In the genomic region with DNA sequence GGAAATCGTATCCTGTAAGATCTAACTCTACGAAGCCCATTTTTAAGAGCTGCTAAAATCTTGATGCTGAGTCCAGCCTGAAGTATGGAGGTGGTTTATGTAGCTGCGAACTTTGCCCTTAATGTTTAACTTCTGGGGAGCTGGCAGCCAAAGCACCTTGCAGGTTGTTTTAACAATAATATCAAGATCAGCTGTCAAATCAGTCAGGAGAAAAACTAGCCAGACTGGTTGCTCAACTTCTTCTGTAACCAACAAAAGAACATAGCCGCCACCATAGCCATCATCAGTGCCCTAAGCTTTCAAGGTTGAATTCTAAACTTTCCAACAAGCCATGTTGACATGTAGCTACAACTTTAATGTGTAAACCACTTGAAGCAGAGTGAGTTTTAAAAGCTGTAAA, we compare ENCODE assay signal across 14 mouse cellular contexts.
DNase-seq lines count a peak whose midpoint lies in the region; ATAC-seq and TF ChIP-seq lines count a peak whose summit lies in the region.
"Had no signal": no experiment of that assay in that cellular context is flagged by ENCODE, and none has a peak within 500 bp of the region (broad histone marks: within the 10 kb centered on the region; RNA-seq: fewer than 3 reads in every experiment).

No protein-coding gene starts in this region.

- H3K4me1 ChIP-seq in limb, embryonic 14.5 days (ENCODE audit: control insufficient read depth, insufficient read depth, low read length): 0 out of 2 replicates have a peak, but pooled peaks cover 8% of the 10 kb centered on the region
- H3K4me1 ChIP-seq in limb, embryonic 10.5 days: peaks cover 11% of the 10 kb centered on the region; the same call in 1 of the 2 replicates
- no peaks in the 10 kb centered on the region for H3K4me1 ChIP-seq in intestine, embryonic 16.5 days (ENCODE audit: control insufficient read depth, insufficient read depth, low read length)
- no peaks in the 10 kb centered on the region; the same call in 1 of the 2 replicates for H3K4me1 ChIP-seq in stomach, embryonic 16.5 days (ENCODE audit: control insufficient read depth, insufficient read depth, low read length)
- H3K4me1 ChIP-seq: liver, embryonic 15.5 days had no signal

- no peak overlapping the region for H3K4me3 ChIP-seq in limb, embryonic 14.5 days (replicated peaks; ENCODE audit: low read length)
- no peak overlapping the region for H3K4me3 ChIP-seq in limb, embryonic 10.5 days
- H3K4me3 ChIP-seq in intestine, embryonic 16.5 days (ENCODE audit: low read length): no peak overlapping the region
- H3K4me3 ChIP-seq in stomach, embryonic 16.5 days (replicated peaks; ENCODE audit: low read length): no peak overlapping the region
- H3K4me3 ChIP-seq: heart, adult 2 months; layer of hippocampus, adult 2 months; liver, embryonic 15.5 days had no signal

- no peaks in the 10 kb centered on the region for H3K27me3 ChIP-seq in limb, embryonic 14.5 days (ENCODE audit: control insufficient read depth, insufficient read depth, low read length)
- H3K27me3 ChIP-seq in limb, embryonic 10.5 days (ENCODE audit: low read depth, poor library complexity, severe bottlenecking): no peaks in the 10 kb centered on the region
- H3K27me3 ChIP-seq in intestine, embryonic 16.5 days (replicated peaks; ENCODE audit: control insufficient read depth, insufficient read depth, low read length): no peaks in the 10 kb centered on the region
- no peaks in the 10 kb centered on the region for H3K27me3 ChIP-seq in stomach, embryonic 16.5 days (ENCODE audit: control insufficient read depth, insufficient read depth, low read length)
- H3K27me3 ChIP-seq: liver, embryonic 15.5 days had no signal

- no peak overlapping the region for H3K4me2 ChIP-seq in limb, embryonic 14.5 days (replicated peaks; ENCODE audit: low read depth, low read length, severe bottlenecking)
- H3K4me2 ChIP-seq in intestine, embryonic 16.5 days (ENCODE audit: low read depth, low read length): no peak overlapping the region
- no peak overlapping the region for H3K4me2 ChIP-seq in stomach, embryonic 16.5 days (ENCODE audit: low read depth, low read length)
- H3K4me2 ChIP-seq: liver, embryonic 15.5 days; midbrain, embryonic 11.5 days had no signal

- no peaks in the 10 kb centered on the region for H3K9me3 ChIP-seq in limb, embryonic 14.5 days (ENCODE audit: control insufficient read depth, low read length)
- no peaks in the 10 kb centered on the region for H3K9me3 ChIP-seq in limb, embryonic 10.5 days (replicated peaks)
- H3K9me3 ChIP-seq in intestine, embryonic 16.5 days (ENCODE audit: control insufficient read depth, low read length): no peaks in the 10 kb centered on the region
- H3K9me3 ChIP-seq in stomach, embryonic 16.5 days (replicated peaks; ENCODE audit: control insufficient read depth, low read length): no peaks in the 10 kb centered on the region; the same call in 1 of the 2 replicates
- H3K9me3 ChIP-seq: liver, embryonic 15.5 days had no signal

- peak; percentile 66 for DNase-seq in limb, embryonic 14.5 days (ENCODE audit: low spot score)
- DNase-seq in limb, embryonic 10.5 days (ENCODE audit: low spot score): no peak
- DNase-seq in kidney, postnatal 14 days: peak; percentile 80
- DNase-seq in MN1 (ENCODE audit: low spot score): no peak
- DNase-seq in Muller cell, postnatal 12 days (ENCODE audit: inconsistent ontology term): no peak
- DNase-seq in spleen, postnatal 36 days (ENCODE audit: low spot score in 2 of 2): no peak
- DNase-seq: cerebellum, adult 9-11 months; heart, adult 2 months; heart, postnatal 36 days had no signal

- H3K27ac ChIP-seq in limb, embryonic 14.5 days (replicated peaks; ENCODE audit: low read depth, low read length): no peak overlapping the region
- H3K27ac ChIP-seq in limb, embryonic 10.5 days: no peak overlapping the region
- no peak overlapping the region for H3K27ac ChIP-seq in intestine, embryonic 16.5 days (ENCODE audit: low read length)
- H3K27ac ChIP-seq in stomach, embryonic 16.5 days (ENCODE audit: low read length): peak overlapping the region; percentile 93
- H3K27ac ChIP-seq: heart, adult 2 months; layer of hippocampus, adult 2 months; liver, embryonic 15.5 days had no signal

- no peak for ATAC-seq in limb, embryonic 14.5 days (ENCODE audit: low FRiP score, low read depth)
- ATAC-seq in intestine, embryonic 16.5 days: peak; percentile 92
- ATAC-seq in stomach, embryonic 16.5 days (ENCODE audit: insufficient read depth, low FRiP score): peak; percentile 87

- H3K36me3 ChIP-seq in limb, embryonic 14.5 days (ENCODE audit: control insufficient read depth, insufficient read depth, low read length): no peaks in the 10 kb centered on the region
- no peaks in the 10 kb centered on the region for H3K36me3 ChIP-seq in limb, embryonic 10.5 days
- H3K36me3 ChIP-seq in intestine, embryonic 16.5 days (ENCODE audit: control insufficient read depth, insufficient read depth, low read length): no peaks in the 10 kb centered on the region
- no peaks in the 10 kb centered on the region for H3K36me3 ChIP-seq in stomach, embryonic 16.5 days (ENCODE audit: control insufficient read depth, insufficient read depth, low read length)
- H3K36me3 ChIP-seq: liver, embryonic 15.5 days had no signal

- 35% methylated on average over 4 of the region's 4 CpGs for WGBS in limb, embryonic 14.5 days
- WGBS in limb, embryonic 10.5 days: 68% methylated on average over 4 of the region's 4 CpGs
- 26% methylated on average over 4 of the region's 4 CpGs for WGBS in intestine, embryonic 16.5 days
- 26% methylated on average over 4 of the region's 4 CpGs for whole genome bisulfite sequencing in stomach, embryonic 16.5 days

- H3K9ac ChIP-seq in limb, embryonic 14.5 days (ENCODE audit: low read depth, low read length, severe bottlenecking): no peak overlapping the region
- H3K9ac ChIP-seq in intestine, embryonic 16.5 days (ENCODE audit: low read depth, low read length): no peak overlapping the region
- no peak overlapping the region for H3K9ac ChIP-seq in stomach, embryonic 16.5 days (ENCODE audit: low read length)
- H3K9ac ChIP-seq: liver, embryonic 15.5 days had no signal

- no peak for TF ChIP-seq POLR2A in limb, embryonic 14.5 days (IDR thresholded peaks at IDR 0.05; ENCODE audit: borderline replicate concordance, extremely low read depth, insufficient read depth, insufficient read length)

Comparison
In these comparisons a context has a peak if more than half of its experiments do, and no peak if none do; other contexts are left out.
1. DNase-seq: peak in limb, embryonic 14.5 days (single experiment) and kidney, postnatal 14 days (single experiment); none in limb, embryonic 10.5 days (single experiment), MN1 (single experiment), Muller cell, postnatal 12 days (single experiment) and spleen, postnatal 36 days (0 of 2).